Mouse (Mus musculus) neutrophil, adult 83 days (primary cell): ENCODE data around the gene Crisp3. TPM values are rescaled to one million over a fixed set of nuclear protein-coding genes. Genes with fewer than 3 reads are reported as not detected.

Experiments
- total RNA-seq, 2 experiments: library from RNA; stranded (reverse); gene quantifications; one replicate each; pipeline ENCODE4 v1.2.4; 2023

The Crisp3 gene
- not detected for total RNA-seq

DNA sequence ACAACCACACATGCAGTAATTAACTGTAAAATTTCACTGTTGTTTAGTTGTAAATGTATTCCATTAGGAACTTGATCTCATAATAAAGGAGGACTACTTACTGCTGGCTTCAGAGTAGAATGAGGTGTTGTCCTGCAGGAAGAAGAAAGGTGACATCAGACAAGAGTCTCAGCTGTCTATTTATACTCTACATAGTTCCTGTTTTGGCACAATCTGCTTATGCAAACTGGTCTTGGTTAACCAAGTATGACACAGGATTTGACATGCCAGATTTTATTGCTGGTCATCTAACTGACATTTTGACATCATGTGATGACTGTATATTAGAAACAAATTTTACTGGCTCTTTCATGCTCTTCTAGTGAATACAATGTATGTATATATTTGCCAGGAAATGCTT is at the start of gene Crisp3:
Gene Crisp3, minus strand, starts transcription at position 154 of the 400 bp plus-strand sequence.

DNA sequence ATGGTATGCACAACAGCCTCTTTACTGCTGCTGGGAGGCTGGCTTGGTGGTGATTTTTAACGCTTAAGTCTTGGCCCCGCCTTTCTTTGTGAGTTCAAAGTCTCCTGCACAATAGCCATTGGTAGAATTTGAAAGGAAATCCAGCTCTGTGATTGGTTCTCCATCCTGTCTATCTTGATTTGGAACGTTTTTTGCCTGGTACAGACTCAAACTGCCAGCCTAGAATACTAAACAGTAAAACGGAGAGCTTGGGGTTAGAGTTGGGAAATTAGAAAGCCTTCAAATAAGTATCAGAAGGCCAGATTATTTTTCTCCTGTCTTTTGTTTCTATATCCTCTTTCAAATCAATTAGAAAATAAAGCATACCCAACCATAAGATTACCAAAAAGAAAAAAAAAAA is 33.5 kb downstream of the Crisp3 start, which contains the start of gene Pgk2:
Gene Pgk2, minus strand, starts transcription at position 101 of the 400 bp plus-strand sequence.

Other genes with a start within 250 kb of the Crisp3 start
- not detected for gene AC192777.2, start 146.8 kb downstream of the Crisp3 start, total RNA-seq
- not detected for gene Pgk2, start 33.6 kb downstream of the Crisp3 start, total RNA-seq
- gene Crisp1, start 76.9 kb upstream of the Crisp3 start, total RNA-seq: not detected